Mouse (Mus musculus) adrenal gland, adult 2 months (tissue): ENCODE measurements around the gene C1ql1. TPM values are rescaled to one million over a fixed set of nuclear protein-coding genes. Genes with fewer than 3 reads are reported as not detected.

ENCODE experiments used
- DNase-seq: peaks from one replicate; pipeline ENCODE4 v3.0.0; 2021
- polyA plus RNA-seq: library from polyadenylated mRNA; depleted of rRNA; stranded (reverse); fragments of >200 nt; gene quantifications from 2 replicates; pipeline ENCODE4 v1.2.3, GENCODE M21; 2012
- total RNA-seq, 2 experiments: library from RNA; stranded (reverse); gene quantifications; 2 replicates each; pipeline ENCODE4 v1.2.3; 2021

Gene C1ql1
- total and polyA plus RNA-seq, 3 experiments, result 39.4 to 69.4 (median 67.7) TPM

GRCm38 (mm10) chr11:102958431-102958830 is 11.9 kb upstream of the C1ql1 start:
- DNase-seq, result no peak

DNA sequence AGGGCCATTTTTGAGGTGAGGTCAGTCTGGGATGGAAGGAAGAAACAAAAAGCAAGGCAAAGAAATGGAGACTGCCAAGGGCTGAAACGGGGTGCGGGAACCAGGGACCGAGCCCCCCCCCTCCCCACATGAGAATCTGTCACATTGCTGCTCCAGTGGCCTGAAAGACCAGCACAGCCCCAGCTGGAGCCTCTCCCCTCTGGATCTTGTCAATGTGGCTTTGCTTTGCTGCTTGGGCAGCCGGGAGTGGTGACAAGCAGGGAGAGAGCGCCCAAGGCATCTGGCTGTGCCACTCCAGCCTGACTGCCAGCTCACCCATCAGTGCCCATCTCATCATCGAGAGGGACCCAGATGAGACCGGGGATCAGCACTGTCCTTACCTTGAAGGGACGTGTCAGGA is 11.2 kb upstream of the C1ql1 start:
- no peak for DNase-seq

GRCm38 (mm10) chr11:102956962-102957614 is 10.6 kb upstream of the C1ql1 start:
- no peak for DNase-seq

GRCm38 (mm10) chr11:102952922-102953321 is 6.4 kb upstream of the C1ql1 start:
- no peak for DNase-seq

- DNase-seq, result peak; percentile 65
These were observed 1.8 kb upstream of the C1ql1 start for GRCm38 (mm10) chr11:102948043-102948961.

- no peak for DNase-seq
These were observed 480 bp upstream of the C1ql1 start for GRCm38 (mm10) chr11:102946992-102947343.

- no peak for DNase-seq
These were observed 903 bp downstream of the C1ql1 start for GRCm38 (mm10) chr11:102945306-102946264.

DNA sequence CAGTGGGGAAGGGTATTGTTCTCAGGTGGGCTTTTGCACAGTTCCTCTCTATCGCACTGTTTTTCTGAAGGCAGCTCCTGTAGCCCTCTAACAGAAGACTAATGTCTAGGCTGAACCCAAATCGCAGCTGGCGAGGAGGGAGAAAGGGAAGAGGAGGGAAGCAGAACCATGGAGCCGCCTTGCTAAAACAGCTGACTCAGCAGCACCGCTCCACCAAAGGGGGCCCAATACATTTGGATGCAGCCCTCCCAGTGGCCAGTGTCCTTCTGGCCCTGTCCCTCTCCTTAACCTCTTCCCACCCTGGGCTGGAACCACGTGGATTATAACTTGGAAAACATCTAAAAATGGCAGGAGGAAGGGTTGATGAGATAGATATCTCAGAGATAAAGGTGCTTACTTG is 5.3 kb downstream of the C1ql1 start:
- no peak for DNase-seq

- DNase-seq, result no peak
These were observed 7.3 kb downstream of the C1ql1 start for GRCm38 (mm10) chr11:102939024-102939675.

DNA sequence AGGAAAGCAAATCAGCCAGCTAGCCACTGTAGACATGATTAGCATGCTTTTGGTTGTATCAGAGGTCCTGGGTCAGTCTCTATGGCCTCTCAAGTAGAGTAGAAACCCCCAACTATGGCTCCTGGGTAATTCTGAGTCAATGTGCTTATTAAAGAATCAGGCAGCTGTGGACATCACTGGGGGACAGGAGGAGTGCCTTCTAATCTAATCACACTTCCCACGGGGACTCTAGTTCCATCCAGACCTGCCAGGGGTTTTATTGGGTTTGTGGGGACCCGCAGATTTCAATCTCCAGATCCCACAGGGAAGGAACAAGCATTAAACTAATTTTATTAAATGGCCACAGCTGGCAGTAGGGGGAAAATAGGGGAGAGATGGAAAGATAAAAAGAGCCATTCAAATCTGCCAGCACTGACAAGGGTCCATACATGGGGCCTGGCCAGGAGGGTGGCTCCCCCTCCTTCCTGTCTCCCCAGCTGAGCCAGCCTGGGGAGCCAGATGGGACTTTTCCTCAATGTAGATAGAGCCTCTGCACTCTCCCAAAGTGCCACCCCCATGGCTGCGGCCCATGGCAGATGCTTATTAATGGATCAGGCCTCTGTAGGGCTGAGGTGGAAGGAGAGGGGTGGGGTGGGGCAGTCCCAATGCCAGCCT is 8.8 kb downstream of the C1ql1 start:
- DNase-seq, result peak; percentile 21

GRCm38 (mm10) chr11:102936272-102936671 is 10.2 kb downstream of the C1ql1 start:
- DNase-seq, result no peak

DNA sequence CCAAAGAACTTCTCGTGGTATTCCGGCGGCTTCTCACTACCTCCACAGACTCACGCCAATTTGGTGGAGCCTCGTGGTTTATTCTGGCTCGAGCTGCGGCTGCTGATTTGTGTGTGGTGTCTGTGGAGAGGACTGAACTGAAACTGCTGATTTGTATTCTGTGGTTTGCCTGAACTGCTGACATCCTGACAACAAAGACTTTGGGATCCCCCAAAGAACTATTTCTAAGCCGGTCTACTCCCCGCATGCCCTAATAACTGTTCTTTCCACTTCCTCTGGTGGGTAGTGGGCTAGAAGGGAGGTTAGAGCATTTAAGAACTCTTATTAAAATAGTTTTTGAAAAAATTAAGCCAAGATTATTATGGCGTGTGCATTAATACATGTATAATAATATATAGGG is 15.8 kb downstream of the C1ql1 start:
- no peak for DNase-seq

DNA sequence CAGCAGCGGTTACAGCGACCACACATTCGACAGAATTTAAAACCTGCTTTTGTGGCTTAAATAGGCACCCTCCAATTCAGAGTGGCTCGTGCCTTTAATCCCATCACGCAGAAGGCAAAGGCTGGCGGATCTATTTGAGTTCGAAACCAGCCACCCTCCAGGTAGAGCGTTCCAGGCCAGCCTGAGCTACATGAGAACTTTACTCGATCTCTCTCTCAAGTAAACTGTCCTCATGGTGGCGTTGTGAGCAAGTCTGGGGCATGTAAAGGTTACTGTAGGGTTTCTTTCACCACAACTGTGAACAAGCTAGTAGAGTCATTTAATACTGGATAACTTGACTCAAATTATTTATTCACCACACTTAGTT is 21.2 kb downstream of the C1ql1 start:
- no peak for DNase-seq

DNA sequence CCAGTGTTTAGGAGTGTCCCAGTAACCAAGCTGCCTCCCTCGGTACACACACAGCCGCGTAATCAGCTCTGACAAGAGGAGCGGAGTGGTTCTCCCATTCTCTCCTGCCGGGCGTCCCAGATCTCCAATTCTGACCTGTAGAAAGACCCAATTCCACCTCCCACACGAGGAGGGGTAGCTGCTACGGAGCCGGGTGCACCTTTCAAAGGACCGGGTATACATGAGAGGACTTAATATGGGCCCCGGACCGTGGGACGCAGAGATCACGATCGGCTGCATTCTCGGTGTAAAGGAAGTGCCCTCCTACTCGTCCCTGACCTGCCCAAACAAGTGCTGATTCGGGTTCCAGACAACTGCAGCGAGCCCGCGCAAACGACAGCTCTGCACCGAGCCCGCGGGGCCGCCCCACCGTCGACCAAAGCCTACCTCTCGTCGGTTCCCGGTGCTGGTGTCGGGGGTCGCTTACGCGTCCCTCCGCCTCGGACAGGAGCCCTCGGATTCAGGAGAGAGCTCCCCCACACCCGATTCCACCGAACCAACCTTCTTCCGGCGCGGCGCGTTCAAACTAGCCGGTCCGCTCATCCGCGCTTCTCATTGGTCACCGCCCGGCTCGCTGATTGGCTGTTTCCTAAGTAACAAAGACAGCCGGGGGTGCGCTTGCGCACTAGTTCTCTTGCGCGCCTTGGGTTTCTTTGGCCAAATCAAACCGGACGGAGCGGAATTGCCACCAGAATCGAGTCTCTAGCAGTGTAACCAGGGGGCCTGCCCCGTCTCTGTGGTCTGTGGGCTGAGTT is 21.7 kb downstream of the C1ql1 start, which contains the start of gene Kif18b:
Gene Kif18b (minus strand): TSS at position 568 of the 794 bp plus-strand sequence.
- peak; percentile 93 for DNase-seq

DNA sequence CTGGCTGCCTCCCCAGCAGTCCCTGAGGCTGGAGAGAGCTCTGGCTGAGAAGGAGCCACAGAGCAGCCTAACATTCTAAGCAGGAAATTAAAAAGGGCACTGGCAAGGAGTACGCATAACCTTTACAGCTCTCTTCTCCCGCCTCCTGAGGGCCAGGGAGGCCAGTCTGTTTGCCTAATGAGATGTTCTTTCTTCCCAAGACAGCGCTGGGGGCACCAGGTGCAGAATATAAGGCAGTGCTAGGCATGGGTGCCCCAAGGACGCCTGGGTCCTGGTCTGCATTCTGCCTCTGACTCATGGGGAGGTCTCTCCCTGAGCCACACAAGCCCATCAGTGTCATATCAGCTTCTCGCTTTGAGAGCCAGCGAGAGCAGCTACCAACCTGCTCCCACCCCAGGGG is 25.0 kb downstream of the C1ql1 start:
- DNase-seq, result peak; percentile 37

DNA sequence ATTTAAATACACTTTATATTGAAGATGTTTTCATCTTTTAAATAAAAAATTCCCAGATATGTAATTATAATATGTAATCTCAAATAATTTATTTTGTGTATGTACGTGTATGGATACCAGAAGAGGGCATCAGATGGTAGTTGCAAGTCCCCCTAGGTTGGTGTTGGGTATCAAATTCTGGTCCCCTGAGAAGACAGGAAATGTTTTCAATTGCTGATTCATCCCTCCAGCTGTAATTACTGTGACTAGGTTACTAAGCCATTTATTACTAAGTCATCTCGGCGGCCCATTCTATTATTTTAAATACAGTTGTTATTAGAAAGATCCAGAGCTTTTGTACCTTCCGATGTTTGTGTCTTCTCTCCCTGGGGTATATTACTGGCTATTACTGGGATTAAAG is 28.4 kb downstream of the C1ql1 start:
- no peak for DNase-seq

- DNase-seq, result no peak
These were observed 31.1 kb downstream of the C1ql1 start for GRCm38 (mm10) chr11:102915380-102915779.

DNA sequence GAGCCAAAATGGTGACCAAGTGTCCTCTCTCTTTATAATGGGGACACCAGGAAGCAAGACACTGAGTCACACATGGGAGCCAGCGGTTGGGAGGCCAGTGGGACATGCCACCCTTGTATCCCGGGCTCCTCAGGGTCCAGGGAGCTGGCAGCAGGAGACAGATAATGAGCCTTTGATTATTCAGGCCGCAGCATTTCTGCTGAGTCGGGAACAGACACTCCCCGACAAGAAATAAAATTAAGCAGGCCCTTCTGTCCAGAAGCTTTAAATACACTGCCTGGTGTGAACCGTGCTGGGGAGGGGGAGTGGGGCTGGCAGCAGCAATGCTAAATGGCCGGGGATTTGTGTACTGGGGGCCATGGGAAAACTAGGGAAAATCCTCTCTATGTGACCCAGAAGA is 35.1 kb downstream of the C1ql1 start:
- DNase-seq, result no peak

DNA sequence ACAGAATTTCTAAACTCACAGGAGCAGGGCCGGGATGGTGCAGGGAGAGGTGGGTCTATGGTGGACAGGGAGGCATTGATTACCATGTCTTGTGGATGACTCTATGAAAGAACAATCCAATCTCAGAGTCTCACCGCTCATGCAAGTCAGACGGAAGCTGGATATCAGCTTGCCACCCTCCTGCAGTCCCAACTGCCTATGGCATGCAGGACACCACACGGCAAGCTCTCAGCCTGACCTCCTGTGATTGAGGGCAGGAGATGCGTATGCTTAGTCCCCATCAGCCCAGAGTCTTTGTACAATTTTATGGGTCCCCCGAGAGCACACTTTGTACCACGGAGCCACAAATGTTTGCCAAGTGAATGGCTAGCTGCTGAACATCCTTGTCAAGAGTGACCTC is 42.8 kb downstream of the C1ql1 start:
- no peak for DNase-seq

DNA sequence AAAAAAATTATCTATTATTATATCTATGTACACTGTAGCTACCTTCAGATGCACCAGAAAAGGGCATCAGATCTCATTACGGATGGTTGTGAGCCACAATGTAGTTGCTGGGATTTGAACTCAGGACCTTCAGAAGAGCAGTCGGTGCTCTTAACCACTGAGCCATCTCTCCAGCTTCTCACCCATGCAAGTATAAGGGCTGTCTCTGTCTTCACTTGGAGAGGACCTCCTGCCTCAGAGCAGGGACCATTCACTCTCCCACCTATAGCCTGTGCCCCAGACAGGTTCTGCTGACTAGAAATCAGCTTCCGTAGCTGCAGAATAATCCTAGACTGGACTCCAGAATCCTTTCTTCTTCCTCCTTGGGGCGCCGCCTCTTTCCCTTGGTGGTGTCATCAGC is 44.4 kb downstream of the C1ql1 start:
- DNase-seq, result no peak
